Mouse (Mus musculus) intestine, embryonic 16.5 days (tissue): ENCODE results near the gene Acsm5. TPM values are rescaled to one million over a fixed set of nuclear protein-coding genes. Genes with fewer than 3 reads are reported as not detected.
"Not testable (repeated sequence)": the region's sequence is repeated elsewhere in the genome, so short reads cannot be mapped to it uniquely, and the experiment has no call there.

Source experiments
- ATAC-seq: fragments of 200-750 bp; cut with Nextera tagmentation; 2 replicates; pipeline ENCODE4 v1.8.0; 2017; ENCODE audit warnings: moderate TSS enrichment, moderate library complexity
- H3K27ac ChIP-seq: fragments of 300-500 bp; sonication (generic); 2 replicates; pipeline ENCODE4 v1.5.1; 2014; ENCODE audit warnings: mild to moderate bottlenecking, low read length
- H3K27me3 ChIP-seq: fragments of 300-500 bp; sonication (generic); replicated peaks from 2 replicates; pipeline ENCODE4 v1.6.1; 2014; ENCODE audit warnings: low read length, control low read depth, mixed read lengths; ENCODE audit not compliant: control insufficient read depth, insufficient read depth
- H3K36me3 ChIP-seq: fragments of 300-500 bp; sonication (generic); 2 replicates; pipeline ENCODE4 v1.6.1; 2014; ENCODE audit warnings: low read length, control low read depth; ENCODE audit not compliant: control insufficient read depth, insufficient read depth
- H3K4me1 ChIP-seq: fragments of 300-500 bp; sonication (generic); 2 replicates; pipeline ENCODE4 v1.6.1; 2014; ENCODE audit warnings: low read length, control low read depth, mixed read lengths; ENCODE audit not compliant: control insufficient read depth, insufficient read depth
- H3K4me2 ChIP-seq: fragments of 300-500 bp; sonication (generic); 2 replicates; pipeline ENCODE4 v1.6.1; 2014; ENCODE audit warnings: low read depth, low read length, control low read depth
- H3K4me3 ChIP-seq: fragments of 300-500 bp; sonication (generic); 2 replicates; pipeline ENCODE4 v1.5.1; 2014; ENCODE audit warnings: mild to moderate bottlenecking, low read length
- H3K9ac ChIP-seq: fragments of 300-500 bp; sonication (generic); 2 replicates; pipeline ENCODE4 v1.6.1; 2014; ENCODE audit warnings: low read depth, low read length
- H3K9me3 ChIP-seq: fragments of 300-500 bp; sonication (generic); 2 replicates; pipeline ENCODE4 v1.6.1; 2016; ENCODE audit warnings: low read length, control low read depth; ENCODE audit not compliant: control insufficient read depth
- WGBS: fragments of 180-500 bp; shearing (Covaris S2); extraction: QIAGEN DNeasy Blood & Tissue Kit; methylation state at CpG from one replicate; pipeline ENCODE4 v1.1.7; 2014; 5-methylcytosine and 5-hydroxymethylcytosine counted together
- polyA plus RNA-seq: library from polyadenylated mRNA; unstranded; fragments of >200 nt; fragmentation: Nextera tagmentation; extraction: Ambion mirVana; gene quantifications from 2 replicates; pipeline ENCODE4 v1.2.1, GENCODE M21; 2015

The Acsm5 gene
- polyA plus RNA-seq, 1 experiment from 2014 or later: 0.07 TPM

- H3K27me3 ChIP-seq, H3K9ac ChIP-seq, H3K4me2 ChIP-seq, ATAC-seq, H3K27ac ChIP-seq, H3K36me3 ChIP-seq, H3K4me3 ChIP-seq, H3K4me1 ChIP-seq, H3K9me3 ChIP-seq: not testable (repeated sequence)
- 86% methylated on average over 2 of the region's 2 CpGs for whole genome bisulfite sequencing
These were observed 43.2 kb downstream of the Acsm5 start for GRCm38 (mm10) chr7:119562476-119562875.

- Histone ChIP-seq H3K9ac (no peak overlapping the region), H3K4me3 (no peak overlapping the region), H3K9me3 (no peaks in the 10 kb centered on the region), H3K27ac (no peak overlapping the region), H3K36me3 (no peaks in the 10 kb centered on the region), H3K4me1 (no peaks in the 10 kb centered on the region), H3K27me3 (no peaks in the 10 kb centered on the region), H3K4me2 (no peak overlapping the region)
- ATAC-seq: no peak
- WGBS: 51% methylated on average over 3 of the region's 3 CpGs
These were observed 75.4 kb downstream of the Acsm5 start for GRCm38 (mm10) chr7:119594530-119595107.

Other genes with a start within 250 kb of the Acsm5 start
- 0.59 and 0.89 TPM in 2 replicates for gene Gp2, start 60.2 kb upstream of the Acsm5 start, polyA plus RNA-seq
- not detected in 2 replicates for gene Umod, start 40.2 kb upstream of the Acsm5 start, polyA plus RNA-seq
- gene Pdilt, start 4.0 kb downstream of the Acsm5 start, polyA plus RNA-seq: not detected in 2 replicates
- gene Acsm2, start 34.9 kb downstream of the Acsm5 start, polyA plus RNA-seq: not detected in 2 replicates
- gene Acsm1, start 87.6 kb downstream of the Acsm5 start, polyA plus RNA-seq: 0.09 and 0.10 TPM in 2 replicates
- not detected in 2 replicates for gene Acsm4, start 170.6 kb downstream of the Acsm5 start, polyA plus RNA-seq
- gene Thumpd1, start 201.3 kb downstream of the Acsm5 start, polyA plus RNA-seq: 53.8 and 56.4 TPM in 2 replicates
- 7.2 and 8.3 TPM in 2 replicates for gene Acsm3, start 241.5 kb downstream of the Acsm5 start, polyA plus RNA-seq